Mouse (Mus musculus) C2C12 (cell line): ENCODE data around the gene Trim26. TPM values are rescaled to one million over a fixed set of nuclear protein-coding genes. Genes with fewer than 3 reads are reported as not detected.

Experiments
- H3K27me3 ChIP-seq: one replicate; pipeline ENCODE4 v1.6.1; 2011; ENCODE audit not compliant: control insufficient read depth, insufficient read depth, insufficient read length
- H3K36me3 ChIP-seq: one replicate; pipeline ENCODE4 v1.6.1; 2011; ENCODE audit not compliant: control insufficient read depth, insufficient read depth
- H3K4me3 ChIP-seq: one replicate; pipeline ENCODE4 v1.5.1; 2011; ENCODE audit warnings: mild to moderate bottlenecking, control low read depth; ENCODE audit not compliant: poor library complexity, insufficient read depth, severe bottlenecking
- H3K79me2 ChIP-seq: one replicate; pipeline ENCODE4 v1.6.1; 2011; ENCODE audit not compliant: control insufficient read depth, insufficient read depth
- H3K79me3 ChIP-seq: one replicate; pipeline ENCODE4 v1.6.1; 2011; ENCODE audit warnings: low read depth, control low read depth
- H3ac ChIP-seq: one replicate; pipeline ENCODE3; 2011; ENCODE audit warnings: low read depth; ENCODE audit not compliant: control insufficient read depth, insufficient read length
- CEBPB ChIP-seq: IDR thresholded peaks from one replicate; pipeline ENCODE4 v1.6.1; 2011; ENCODE audit warnings: low read depth, mild to moderate bottlenecking, control low read depth, moderate library complexity
- CTCF ChIP-seq: IDR thresholded peaks from one replicate; pipeline ENCODE4 v1.5.1; 2011; ENCODE audit not compliant: control insufficient read depth, insufficient read depth, insufficient read length
- FOSL1 ChIP-seq: IDR thresholded peaks from one replicate; pipeline ENCODE4 v1.8.0; 2011; ENCODE audit warnings: mild to moderate bottlenecking, low read length; ENCODE audit not compliant: poor library complexity, insufficient read depth, severe bottlenecking
- MAX ChIP-seq: IDR thresholded peaks from one replicate; pipeline ENCODE4 v1.6.1; 2011; ENCODE audit warnings: mild to moderate bottlenecking, control low read depth
- MYOD1 ChIP-seq: IDR thresholded peaks from one replicate; pipeline ENCODE4 v1.6.1; 2011; ENCODE audit warnings: low read depth; ENCODE audit not compliant: control insufficient read depth, insufficient read length
- MYOG ChIP-seq: IDR thresholded peaks from one replicate; pipeline ENCODE4 v1.6.1; 2011; ENCODE audit not compliant: control insufficient read depth, insufficient read length; ENCODE audit errors: extremely low read depth
- USF1 ChIP-seq: IDR thresholded peaks from one replicate; pipeline ENCODE4 v1.6.1; 2011; ENCODE audit warnings: low read depth, mild to moderate bottlenecking, control low read depth, moderate library complexity
- polyA plus RNA-seq: library from polyadenylated mRNA; unstranded; fragments of >200 nt; fragmentation: generic; extraction: Trizol; gene quantifications from one replicate; pipeline ENCODE4 v1.2.1, GENCODE M21; 2012; ENCODE audit warnings: missing spikeins

Gene Trim26
- polyA plus RNA-seq, 1 experiment, result 15.0 TPM

DNA sequence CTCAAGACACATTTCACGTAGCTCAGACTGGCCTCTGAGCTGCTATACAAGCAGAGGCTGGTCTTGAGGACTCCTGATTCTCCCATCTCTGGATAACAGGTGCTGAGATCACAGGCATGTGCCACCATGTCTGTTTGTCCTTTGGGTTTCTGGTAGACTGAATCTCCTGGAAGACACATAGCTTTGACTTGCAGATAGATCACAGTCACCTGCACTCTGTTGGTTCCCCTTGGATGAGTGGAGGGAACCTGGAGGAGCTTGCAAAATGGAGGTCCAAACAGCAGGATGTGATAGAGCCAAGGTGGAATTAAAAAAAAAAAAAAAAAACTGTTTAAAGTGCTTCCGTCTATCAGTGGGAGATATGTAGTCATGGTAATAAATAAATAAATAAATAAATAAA is 31.9 kb downstream of the Trim26 start:
- TF ChIP-seq FOSL1, result no peak
- no peak for TF ChIP-seq MYOD1
- TF ChIP-seq USF1, result no peak
- TF ChIP-seq MAX, result no peak
- TF ChIP-seq CEBPB, result no peak
- TF ChIP-seq CTCF, result no peak
- TF ChIP-seq MYOG, result no peak
- Histone ChIP-seq H3K36me3 (no peaks in the 10 kb centered on the region), H3K79me3 (no peaks in the 10 kb centered on the region), H3K4me3 (no peak overlapping the region), H3K27me3 (peaks cover 14% of the 10 kb centered on the region), H3ac (no peak overlapping the region), H3K79me2 (no peaks in the 10 kb centered on the region)

DNA sequence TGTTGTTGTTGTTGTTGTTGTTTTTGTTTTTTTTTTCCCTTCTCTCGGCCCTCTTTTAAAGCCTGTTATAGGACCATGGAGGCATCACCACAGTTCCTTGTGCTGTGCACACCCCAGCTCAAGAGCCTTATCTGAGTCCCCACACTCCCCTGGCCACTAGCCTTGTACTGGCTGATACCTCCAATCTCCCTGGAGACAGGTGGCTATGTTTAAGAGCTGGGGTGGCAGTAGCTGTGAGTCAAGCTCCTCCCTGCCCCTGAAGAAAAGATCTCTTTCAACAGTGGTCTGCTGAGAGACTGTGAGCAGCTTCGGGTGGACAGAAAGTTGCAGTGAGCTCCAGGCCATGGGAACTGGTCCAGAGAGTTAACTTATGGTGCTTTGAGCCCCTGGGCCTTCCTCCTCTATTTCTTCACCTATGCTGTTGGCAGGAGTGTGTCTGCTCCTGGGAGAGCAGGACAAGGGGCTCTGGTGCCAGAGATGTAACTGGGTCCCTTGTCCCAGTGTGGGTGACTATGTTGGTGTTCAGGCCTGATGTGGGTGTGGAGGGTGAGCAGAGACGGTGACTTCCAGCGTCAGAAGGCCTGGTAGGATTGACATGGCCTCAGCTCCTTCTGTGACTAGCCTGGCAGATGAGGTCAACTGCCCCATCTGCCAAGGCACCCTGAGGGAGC is 32.5 kb downstream of the Trim26 start, which contains the start of gene Trim10:
TSS of gene Trim10 (plus strand) at position 291 of the 671 bp plus-strand sequence.
- Histone ChIP-seq H3K27me3 (peaks cover 14% of the 10 kb centered on the region), H3K79me3 (no peaks in the 10 kb centered on the region), H3K4me3 (no peak within 1 kb of the TSS), H3K36me3 (no peaks in the 10 kb centered on the region), H3K79me2 (no peaks in the 10 kb centered on the region), H3ac (no peak within 1 kb of the TSS)
- TF ChIP-seq MYOG (no peak), CTCF (no peak), USF1 (no peak), MAX (no peak), MYOD1 (no peak), CEBPB (no peak), FOSL1 (no peak)

DNA sequence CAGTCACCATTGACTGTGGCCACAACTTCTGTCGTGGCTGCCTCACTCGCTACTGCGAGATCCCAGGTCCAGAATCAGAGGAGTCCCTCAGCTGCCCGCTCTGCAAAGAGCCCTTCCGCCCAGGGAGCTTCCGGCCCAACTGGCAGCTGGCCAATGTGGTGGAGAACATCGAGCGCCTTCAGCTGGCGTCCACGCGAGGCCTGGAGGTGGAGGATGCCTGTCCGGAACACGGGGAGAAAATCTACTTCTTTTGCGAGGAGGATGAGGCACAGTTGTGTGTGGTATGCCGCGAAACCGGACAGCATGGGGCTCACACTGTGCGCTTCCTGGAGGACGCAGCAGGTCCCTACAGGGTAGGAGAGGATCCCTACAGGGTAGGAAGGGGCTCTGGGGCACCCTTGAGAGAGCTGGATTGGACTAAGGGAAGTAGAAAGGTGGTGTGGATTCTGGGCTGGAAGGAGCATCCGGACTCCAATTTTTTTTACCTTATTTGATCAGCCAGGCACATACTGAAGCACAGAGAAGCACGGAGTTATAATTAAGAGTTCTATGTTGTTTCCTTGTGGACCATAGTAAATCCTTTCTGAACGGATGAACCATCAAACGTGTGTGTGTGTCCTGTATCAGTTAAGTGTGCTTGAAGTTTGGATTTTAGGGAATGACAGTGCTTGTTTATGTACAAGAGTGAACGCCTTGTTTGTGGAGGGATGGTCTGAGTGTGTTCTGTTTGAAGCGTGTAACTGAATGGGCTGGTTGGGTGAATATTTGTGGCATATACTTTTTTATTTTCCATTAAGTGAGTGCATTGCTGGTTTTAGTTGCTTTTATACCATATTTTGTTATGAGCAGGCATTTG is 33.2 kb downstream of the Trim26 start:
- Histone ChIP-seq H3ac (no peak overlapping the region), H3K79me2 (no peaks in the 10 kb centered on the region), H3K36me3 (no peaks in the 10 kb centered on the region), H3K4me3 (no peak overlapping the region), H3K27me3 (peaks cover 14% of the 10 kb centered on the region), H3K79me3 (no peaks in the 10 kb centered on the region)
- TF ChIP-seq CEBPB, result no peak
- TF ChIP-seq USF1, result no peak
- no peak for TF ChIP-seq CTCF
- no peak for TF ChIP-seq FOSL1
- TF ChIP-seq MAX, result no peak
- TF ChIP-seq MYOD1, result no peak
- no peak for TF ChIP-seq MYOG

DNA sequence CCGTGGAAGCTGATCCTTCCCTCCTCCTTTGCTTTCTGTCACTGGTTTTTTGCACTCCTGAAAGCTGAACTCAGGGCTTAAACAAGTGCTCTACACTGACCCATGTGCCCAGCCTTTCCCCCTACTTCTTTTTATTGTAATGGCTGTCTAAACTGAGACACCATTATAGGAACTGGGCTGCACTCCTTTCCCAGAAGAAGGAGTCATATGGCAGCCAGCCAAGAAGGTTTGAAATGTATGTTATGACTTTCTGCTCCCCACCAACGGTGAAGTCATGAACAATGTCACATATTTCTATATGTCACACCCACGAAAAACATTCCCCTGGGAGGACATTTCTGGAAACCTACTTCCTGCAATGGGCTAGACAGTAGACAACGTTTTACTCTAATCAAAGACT is 37.7 kb downstream of the Trim26 start:
- H3K4me3 ChIP-seq, result no peak overlapping the region
- H3K27me3 ChIP-seq, result peaks cover 6% of the 10 kb centered on the region
- no peaks in the 10 kb centered on the region for H3K79me3 ChIP-seq
- TF ChIP-seq CEBPB (no peak), CTCF (no peak), MYOG (no peak), FOSL1 (no peak), USF1 (no peak), MYOD1 (no peak), MAX (no peak)
- no peak overlapping the region for H3ac ChIP-seq
- H3K79me2 ChIP-seq, result no peaks in the 10 kb centered on the region
- no peaks in the 10 kb centered on the region for H3K36me3 ChIP-seq

DNA sequence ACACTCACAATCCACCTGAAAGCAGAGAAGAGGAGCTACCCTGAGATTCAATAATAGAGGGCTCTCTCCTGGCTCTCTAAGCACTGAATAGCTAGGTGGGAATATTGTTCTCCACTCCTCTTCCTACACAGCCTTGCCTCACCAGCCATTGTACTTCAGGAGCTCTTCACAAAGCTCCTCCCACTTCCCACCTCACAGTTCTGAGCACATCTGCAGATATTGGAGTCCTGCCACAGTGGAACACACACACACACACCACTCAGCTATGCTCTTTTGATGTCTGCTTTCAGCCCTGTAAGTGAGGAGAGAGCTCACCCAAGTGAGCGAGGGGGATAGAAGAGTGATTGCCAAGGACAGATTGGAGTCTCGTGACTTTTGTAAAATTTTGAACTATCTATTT is 46.4 kb downstream of the Trim26 start:
- no peaks in the 10 kb centered on the region for H3K79me2 ChIP-seq
- TF ChIP-seq FOSL1, result no peak
- TF ChIP-seq MYOD1, result no peak
- no peak for TF ChIP-seq MAX
- H3K27me3 ChIP-seq, result peaks cover 5% of the 10 kb centered on the region
- no peak overlapping the region for H3K4me3 ChIP-seq
- no peaks in the 10 kb centered on the region for H3K79me3 ChIP-seq
- H3K36me3 ChIP-seq, result no peaks in the 10 kb centered on the region
- H3ac ChIP-seq, result no peak overlapping the region

DNA sequence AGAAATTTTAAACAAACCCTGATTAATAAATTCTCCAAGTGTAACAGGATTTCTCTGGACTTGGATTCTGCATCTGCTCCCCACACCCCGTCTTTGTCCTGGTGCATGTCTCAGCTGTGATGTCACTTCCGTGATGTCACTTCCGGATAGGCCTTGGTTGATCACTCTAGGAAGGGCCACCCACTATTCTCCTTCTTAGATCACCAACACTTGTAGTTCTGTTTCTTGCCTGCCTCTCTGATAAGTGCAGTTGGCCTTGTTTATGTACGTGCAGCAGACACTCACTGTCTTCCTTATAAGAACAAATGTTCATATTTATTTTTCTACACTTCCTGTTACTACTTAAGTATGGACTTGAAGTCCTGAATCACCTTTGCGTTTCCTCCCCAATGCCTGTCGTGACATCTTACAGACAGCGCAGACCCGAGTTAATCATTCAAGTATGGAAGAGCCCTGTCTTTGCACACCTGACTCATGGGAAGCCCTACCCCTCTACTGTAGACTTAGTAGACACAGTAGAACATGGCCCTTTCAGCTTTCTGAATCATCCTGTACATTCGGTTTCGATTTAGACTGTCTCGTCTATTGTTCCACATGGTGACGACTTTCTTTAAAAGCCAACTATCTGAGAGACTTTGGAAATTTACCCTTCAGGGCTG is 48.3 kb downstream of the Trim26 start:
- Histone ChIP-seq H3K79me2 (no peaks in the 10 kb centered on the region), H3ac (no peak overlapping the region), H3K27me3 (peaks cover 5% of the 10 kb centered on the region), H3K36me3 (no peaks in the 10 kb centered on the region), H3K4me3 (no peak overlapping the region), H3K79me3 (no peaks in the 10 kb centered on the region)
- TF ChIP-seq MYOG, result no peak
